Mouse (Mus musculus): ENCODE results near the gene Rfc2. TPM values are rescaled to one million over a fixed set of nuclear protein-coding genes. Genes with fewer than 3 reads are reported as not detected.

Rfc2 gene
- polyA plus RNA-seq, 1 experiment from 2014 or later, result 226 TPM

GRCm38 (mm10) chr5:134614802-134615201 is 33.6 kb downstream of the Rfc2 start, which contains the start of gene Lat2:
Gene Lat2, minus strand, starts transcription at chr5:134615025.
- peaks cover 24% of the 10 kb centered on the region for H3K36me3 ChIP-seq
- H3K27me3 ChIP-seq, result no peaks in the 10 kb centered on the region
- no peak for ATAC-seq (ENCODE audit: insufficient number of reproducible peaks, low FRiP score, low TSS enrichment, low read depth)
- H3K4me1 ChIP-seq, result peaks cover 5% of the 10 kb centered on the region; the same call in 1 of the 2 replicates
- H3K9ac ChIP-seq, result no peak within 1 kb of the TSS
- H3K27ac ChIP-seq, result peak within 1 kb of the TSS; percentile 38; the same call in 1 of the 2 replicates
- 75% methylated on average over 7 of the region's 7 CpGs for WGBS
- H3K4me2 ChIP-seq, result no peak within 1 kb of the TSS
- no peak within 1 kb of the TSS for H3K4me3 ChIP-seq
- H3K9me3 ChIP-seq, result no peaks in the 10 kb centered on the region

- H3K4me2 ChIP-seq, result no peak overlapping the region
- H3K27me3 ChIP-seq, result no peaks in the 10 kb centered on the region
- peaks cover 5% of the 10 kb centered on the region; the same call in 1 of the 2 replicates for H3K4me1 ChIP-seq
- no peak overlapping the region for H3K9ac ChIP-seq
- ATAC-seq (ENCODE audit: insufficient number of reproducible peaks, low FRiP score, low TSS enrichment, low read depth), result no peak
- no peaks in the 10 kb centered on the region for H3K9me3 ChIP-seq
- WGBS, result 81% methylated on average over 8 of the region's 8 CpGs
- no peak overlapping the region for H3K4me3 ChIP-seq
- H3K36me3 ChIP-seq, result peaks cover 30% of the 10 kb centered on the region
- H3K27ac ChIP-seq, result peak overlapping the region; percentile 38; the same call in 1 of the 2 replicates
Observed at GRCm38 (mm10) chr5:134615380-134615779, 34.2 kb downstream of the Rfc2 start.

GRCm38 (mm10) chr5:134615780-134616179 is 34.6 kb downstream of the Rfc2 start:
- ATAC-seq (ENCODE audit: insufficient number of reproducible peaks, low FRiP score, low TSS enrichment, low read depth), result no peak
- Histone ChIP-seq H3K9ac (no peak overlapping the region), H3K4me1 (peaks cover 5% of the 10 kb centered on the region; the same call in 1 of the 2 replicates), H3K27me3 (no peaks in the 10 kb centered on the region), H3K4me2 (no peak overlapping the region), H3K4me3 (no peak overlapping the region), H3K9me3 (no peaks in the 10 kb centered on the region), H3K27ac (peak overlapping the region; percentile 38; the same call in 1 of the 2 replicates), H3K36me3 (peaks cover 34% of the 10 kb centered on the region)
- 84% methylated on average over 4 of the region's 4 CpGs for WGBS

- Histone ChIP-seq H3K9me3 (no peaks in the 10 kb centered on the region), H3K4me1 (peaks cover 4% of the 10 kb centered on the region; the same call in 1 of the 2 replicates), H3K4me3 (no peak overlapping the region), H3K27me3 (no peaks in the 10 kb centered on the region), H3K9ac (no peak overlapping the region), H3K27ac (no peak overlapping the region), H3K4me2 (no peak overlapping the region), H3K36me3 (peaks cover 47% of the 10 kb centered on the region)
- 58% methylated on average over 3 of the region's 3 CpGs for WGBS
- ATAC-seq (ENCODE audit: insufficient number of reproducible peaks, low FRiP score, low TSS enrichment, low read depth), result no peak
Observed at GRCm38 (mm10) chr5:134617071-134617470, 35.9 kb downstream of the Rfc2 start.

GRCm38 (mm10) chr5:134620457-134620856 is 39.3 kb downstream of the Rfc2 start:
- H3K4me2 ChIP-seq, result no peak overlapping the region
- peaks cover 80% of the 10 kb centered on the region for H3K36me3 ChIP-seq
- no peak overlapping the region for H3K4me3 ChIP-seq
- H3K9me3 ChIP-seq, result no peaks in the 10 kb centered on the region
- H3K27ac ChIP-seq, result no peak overlapping the region
- no peak for ATAC-seq (ENCODE audit: insufficient number of reproducible peaks, low FRiP score, low TSS enrichment, low read depth)
- WGBS, result 95% methylated on average over 9 of the region's 9 CpGs
- H3K4me1 ChIP-seq, result no peaks in the 10 kb centered on the region
- no peak overlapping the region for H3K9ac ChIP-seq
- H3K27me3 ChIP-seq, result no peaks in the 10 kb centered on the region

GRCm38 (mm10) chr5:134621099-134621640 is 40.0 kb downstream of the Rfc2 start:
- H3K36me3 ChIP-seq, result peaks cover 86% of the 10 kb centered on the region
- ATAC-seq (ENCODE audit: insufficient number of reproducible peaks, low FRiP score, low TSS enrichment, low read depth), result no peak
- no peaks in the 10 kb centered on the region for H3K9me3 ChIP-seq
- H3K4me1 ChIP-seq, result no peaks in the 10 kb centered on the region
- H3K27me3 ChIP-seq, result no peaks in the 10 kb centered on the region
- H3K9ac ChIP-seq, result no peak overlapping the region
- no peak overlapping the region for H3K4me2 ChIP-seq
- no peak overlapping the region for H3K4me3 ChIP-seq
- H3K27ac ChIP-seq, result no peak overlapping the region
- 91% methylated on average over 16 of the region's 16 CpGs for WGBS

- no peaks in the 10 kb centered on the region for H3K4me1 ChIP-seq
- ATAC-seq (ENCODE audit: insufficient number of reproducible peaks, low FRiP score, low TSS enrichment, low read depth), result no peak
- H3K9ac ChIP-seq, result no peak overlapping the region
- H3K4me2 ChIP-seq, result no peak overlapping the region
- 79% methylated on average over 2 of the region's 2 CpGs for WGBS
- H3K27ac ChIP-seq, result no peak overlapping the region
- no peaks in the 10 kb centered on the region for H3K9me3 ChIP-seq
- no peaks in the 10 kb centered on the region for H3K27me3 ChIP-seq
- peaks cover 95% of the 10 kb centered on the region for H3K36me3 ChIP-seq
- H3K4me3 ChIP-seq, result no peak overlapping the region
Observed at GRCm38 (mm10) chr5:134622069-134622468, 40.9 kb downstream of the Rfc2 start.

- no peaks in the 10 kb centered on the region for H3K9me3 ChIP-seq
- H3K9ac ChIP-seq, result no peak overlapping the region
- H3K36me3 ChIP-seq, result peaks cover 78% of the 10 kb centered on the region
- no peak overlapping the region for H3K4me3 ChIP-seq
- WGBS, result 73% methylated on average over 4 of the region's 4 CpGs
- H3K27me3 ChIP-seq, result no peaks in the 10 kb centered on the region
- H3K4me2 ChIP-seq, result no peak overlapping the region
- H3K27ac ChIP-seq, result 0 out of 2 replicates have a peak overlapping the region, but pooled peaks have one; percentile 8
- ATAC-seq (ENCODE audit: insufficient number of reproducible peaks, low FRiP score, low TSS enrichment, low read depth), result no peak
- H3K4me1 ChIP-seq, result peaks cover 5% of the 10 kb centered on the region; the same call in 1 of the 2 replicates
Observed at GRCm38 (mm10) chr5:134629508-134629907, 48.3 kb downstream of the Rfc2 start.

- no peak overlapping the region for H3K4me2 ChIP-seq
- no peak for ATAC-seq (ENCODE audit: insufficient number of reproducible peaks, low FRiP score, low TSS enrichment, low read depth)
Observed at GRCm38 (mm10) chr5:134630835-134631234, 49.7 kb downstream of the Rfc2 start.

GRCm38 (mm10) chr5:134632841-134633240 is 51.7 kb downstream of the Rfc2 start:
- Histone ChIP-seq H3K36me3 (peaks cover 62% of the 10 kb centered on the region), H3K4me3 (no peak overlapping the region), H3K4me2 (no peak overlapping the region), H3K9ac (no peak overlapping the region), H3K27me3 (no peaks in the 10 kb centered on the region), H3K27ac (no peak overlapping the region), H3K9me3 (no peaks in the 10 kb centered on the region), H3K4me1 (peaks cover 14% of the 10 kb centered on the region)
- WGBS, result 59% methylated on average over 2 of the region's 2 CpGs
- no peak for ATAC-seq (ENCODE audit: insufficient number of reproducible peaks, low FRiP score, low TSS enrichment, low read depth)

More at GRCm38 (mm10) chr5:134630835-134631234, 49.7 kb downstream of the Rfc2 start:
- no peak overlapping the region for H3K9ac ChIP-seq
- H3K9me3 ChIP-seq, result no peaks in the 10 kb centered on the region
- H3K4me3 ChIP-seq, result no peak overlapping the region
- H3K27ac ChIP-seq, result no peak overlapping the region
- H3K4me1 ChIP-seq, result peaks cover 5% of the 10 kb centered on the region; the same call in 1 of the 2 replicates
- peaks cover 75% of the 10 kb centered on the region for H3K36me3 ChIP-seq
- no peaks in the 10 kb centered on the region for H3K27me3 ChIP-seq

GRCm38 (mm10) chr5:134637820-134638367 is 56.7 kb downstream of the Rfc2 start:
- Histone ChIP-seq H3K9me3 (no peaks in the 10 kb centered on the region), H3K9ac (peak overlapping the region; percentile 100), H3K27ac (peak overlapping the region; percentile 97), H3K27me3 (no peaks in the 10 kb centered on the region), H3K4me2 (peak overlapping the region; percentile 63), H3K36me3 (peaks cover 29% of the 10 kb centered on the region), H3K4me3 (peak overlapping the region; percentile 97), H3K4me1 (peaks cover 15% of the 10 kb centered on the region)
- 9% methylated on average over 5 of the region's 5 CpGs for WGBS
- ATAC-seq (ENCODE audit: insufficient number of reproducible peaks, low FRiP score, low TSS enrichment, low read depth), result no peak

- Histone ChIP-seq H3K27ac (peak overlapping the region; percentile 97), H3K4me2 (peak overlapping the region; percentile 63), H3K4me1 (peaks cover 14% of the 10 kb centered on the region), H3K36me3 (peaks cover 23% of the 10 kb centered on the region), H3K27me3 (no peaks in the 10 kb centered on the region), H3K9me3 (no peaks in the 10 kb centered on the region), H3K9ac (peak overlapping the region; percentile 100), H3K4me3 (peak overlapping the region; percentile 97)
- under 1% methylated on average over 84 of the region's 85 CpGs for WGBS
- peak; percentile 72 for ATAC-seq (ENCODE audit: insufficient number of reproducible peaks, low FRiP score, low TSS enrichment, low read depth)
Observed at GRCm38 (mm10) chr5:134638461-134639268, 57.5 kb downstream of the Rfc2 start.

Data from limb, embryonic 15.5 days (tissue).